Mouse (Mus musculus) MEL (cell line): ENCODE measurements around the gene Duox1. TPM values are rescaled to one million over a fixed set of nuclear protein-coding genes. Genes with fewer than 3 reads are reported as not detected.

Experiments used
- DNase-seq: peaks from one replicate; pipeline ENCODE4 v3.0.0; 2011; ENCODE audit warnings: low read depth, low spot score
- H3K27ac ChIP-seq: 2 replicates; pipeline ENCODE4 v1.5.1; 2012; ENCODE audit warnings: low read depth, mild to moderate bottlenecking, control low read depth, low read length, moderate library complexity; ENCODE audit not compliant: control insufficient read depth
- H3K27me3 ChIP-seq, 2 experiments: fragments of 150-350 bp in 1 of 2; sonication (generic) in 1 of 2; 2 replicates each; pipeline ENCODE4 v1.6.1; 2012; ENCODE audit warnings: low read length in 2 of 2, mild to moderate bottlenecking in 2 of 2, improper control_type of control experiment in 1 of 2, moderate library complexity in 1 of 2; ENCODE audit not compliant: insufficient read depth in 2 of 2, control insufficient read depth in 1 of 2
- H3K36me3 ChIP-seq, 2 experiments: 2 replicates each; pipeline ENCODE4 v1.6.1; 2012 to 2014; ENCODE audit warnings: low read length in 2 of 2, improper control_type of control experiment in 1 of 2, inconsistent platforms in 1 of 2, mild to moderate bottlenecking in 1 of 2; ENCODE audit not compliant: insufficient read depth in 2 of 2, control insufficient read depth in 1 of 2
- H3K4me1 ChIP-seq, 2 experiments: fragments of 150-350 bp in 1 of 2; sonication (generic) in 1 of 2; 2 replicates each; pipeline ENCODE4 v1.6.1; 2012; ENCODE audit warnings: low read length in 2 of 2, improper control_type of control experiment in 1 of 2, mild to moderate bottlenecking in 1 of 2; ENCODE audit not compliant: insufficient read depth in 2 of 2, control insufficient read depth in 1 of 2
- H3K4me3 ChIP-seq, 2 experiments: fragments of 150-350 bp in 1 of 2; sonication (generic) in 1 of 2; 2 replicates each; pipeline ENCODE4 v1.5.1; 2012; ENCODE audit warnings: low read depth in 2 of 2, low read length in 2 of 2, mild to moderate bottlenecking in 2 of 2, moderate library complexity in 2 of 2, control low read depth in 1 of 2, improper control_type of control experiment in 1 of 2; ENCODE audit not compliant: control insufficient read depth in 1 of 2, insufficient read depth in 1 of 2
- H3K79me2 ChIP-seq: 2 replicates; pipeline ENCODE4 v1.6.1; 2012; ENCODE audit warnings: mild to moderate bottlenecking, low read length, moderate library complexity; ENCODE audit not compliant: control insufficient read depth, poor library complexity, insufficient read depth
- H3K9ac ChIP-seq: 2 replicates; pipeline ENCODE4 v1.6.1; 2012; ENCODE audit warnings: low read depth, mild to moderate bottlenecking, control low read depth, low read length, moderate library complexity; ENCODE audit not compliant: control insufficient read depth, poor library complexity, severe bottlenecking
- H3K9me3 ChIP-seq: fragments of 150-350 bp; sonication (generic); replicated peaks from 2 replicates; pipeline ENCODE4 v1.6.1; 2012; ENCODE audit warnings: mild to moderate bottlenecking, low read length, improper control_type of control experiment, moderate library complexity; ENCODE audit not compliant: insufficient read depth
- BHLHE40 ChIP-seq: IDR thresholded peaks from 2 replicates; pipeline ENCODE4 v1.6.1; 2012; ENCODE audit warnings: low read depth, mild to moderate bottlenecking, inconsistent platforms, low read length, improper control_type of control experiment, borderline replicate concordance
- CHD2 ChIP-seq: IDR thresholded peaks from 2 replicates; pipeline ENCODE4 v1.6.1; 2011; ENCODE audit warnings: low read length, improper control_type of control experiment
- CTCF ChIP-seq, 3 experiments: IDR thresholded peaks in 2 of 3; conservative IDR thresholded peaks in 1 of 3; 2 replicates each; pipeline ENCODE4 v1.5.1; 2011 to 2012; ENCODE audit warnings: low read length in 3 of 3, low read depth in 2 of 3, mild to moderate bottlenecking in 2 of 3, improper control_type of control experiment in 1 of 3, inconsistent platforms in 1 of 3, mixed read lengths in 1 of 3, moderate library complexity in 1 of 3; ENCODE audit not compliant: control insufficient read depth in 1 of 3, insufficient read depth in 1 of 3, poor library complexity in 1 of 3, severe bottlenecking in 1 of 3
- E2F4 ChIP-seq: IDR thresholded peaks from 2 replicates; pipeline ENCODE4 v1.6.1; 2011; ENCODE audit warnings: low read depth, low read length, improper control_type of control experiment, borderline replicate concordance
- ELF1 ChIP-seq: IDR thresholded peaks from 2 replicates; pipeline ENCODE4 v1.6.1; 2014; ENCODE audit warnings: low read depth, mild to moderate bottlenecking, inconsistent platforms, low read length, improper control_type of control experiment, moderate library complexity
- JUND ChIP-seq: IDR thresholded peaks from 2 replicates; pipeline ENCODE4 v1.6.1; 2011; ENCODE audit warnings: low read depth, mild to moderate bottlenecking, improper control_type of control experiment, low read length
- MAFK ChIP-seq: IDR thresholded peaks from 2 replicates; pipeline ENCODE4 v1.6.1; 2011; ENCODE audit warnings: low read depth, mild to moderate bottlenecking, low read length, improper control_type of control experiment, borderline replicate concordance
- MAX ChIP-seq: IDR thresholded peaks from 2 replicates; pipeline ENCODE4 v1.6.1; 2011; ENCODE audit warnings: low read length, improper control_type of control experiment
- MAZ ChIP-seq: IDR thresholded peaks from 2 replicates; pipeline ENCODE4 v1.6.1; 2012; ENCODE audit warnings: low read depth, mild to moderate bottlenecking, inconsistent platforms, low read length, improper control_type of control experiment
- MXI1 ChIP-seq: IDR thresholded peaks from 2 replicates; pipeline ENCODE4 v1.6.1; 2011; ENCODE audit warnings: mild to moderate bottlenecking, low read depth, low read length, improper control_type of control experiment
- MYC ChIP-seq: IDR thresholded peaks from 2 replicates; pipeline ENCODE4 v1.6.1; 2011; ENCODE audit warnings: low read depth, mild to moderate bottlenecking, low read length, improper control_type of control experiment, moderate library complexity
- POLR2A ChIP-seq, 2 experiments: IDR thresholded peaks; 2 replicates each; pipeline ENCODE4 v1.6.1; 2011 to 2012; ENCODE audit warnings: low read length in 2 of 2, mild to moderate bottlenecking in 2 of 2, control low read depth in 1 of 2, improper control_type of control experiment in 1 of 2, low read depth in 1 of 2, moderate library complexity in 1 of 2; ENCODE audit not compliant: control insufficient read depth in 1 of 2, insufficient read depth in 1 of 2, poor library complexity in 1 of 2
- POLR2AphosphoS5 ChIP-seq: IDR thresholded peaks from 2 replicates; pipeline ENCODE4 v1.6.1; 2012; ENCODE audit warnings: low read depth, borderline replicate concordance, mild to moderate bottlenecking, inconsistent platforms, low read length, moderate library complexity, mixed read lengths
- RAD21 ChIP-seq: IDR thresholded peaks from 2 replicates; pipeline ENCODE4 v1.6.1; 2011; ENCODE audit warnings: mild to moderate bottlenecking, low read depth, low read length, improper control_type of control experiment
- SIN3A ChIP-seq: IDR thresholded peaks from 2 replicates; pipeline ENCODE4 v1.6.1; 2012; ENCODE audit warnings: low read length, improper control_type of control experiment, inconsistent platforms
- SMC3 ChIP-seq: IDR thresholded peaks from 2 replicates; pipeline ENCODE4 v1.6.1; 2011; ENCODE audit warnings: low read depth, low read length, improper control_type of control experiment
- TBP ChIP-seq: IDR thresholded peaks from 2 replicates; pipeline ENCODE4 v1.8.0; 2011; ENCODE audit warnings: low read depth, low read length, improper control_type of control experiment
- UBTF ChIP-seq: IDR thresholded peaks from 2 replicates; pipeline ENCODE4 v1.6.1; 2012; ENCODE audit warnings: low read depth, mild to moderate bottlenecking, inconsistent platforms, low read length, improper control_type of control experiment, moderate library complexity, borderline replicate concordance; ENCODE audit not compliant: insufficient read depth
- USF1 ChIP-seq: IDR thresholded peaks from 2 replicates; pipeline ENCODE4 v1.6.1; 2014; ENCODE audit warnings: low read depth, mild to moderate bottlenecking, inconsistent platforms, low read length, improper control_type of control experiment, moderate library complexity
- USF2 ChIP-seq, 2 experiments: IDR thresholded peaks; 2 replicates each; pipeline ENCODE4 v1.6.1; 2011 to 2012; ENCODE audit warnings: improper control_type of control experiment in 2 of 2, low read length in 2 of 2, borderline replicate concordance in 1 of 2, inconsistent platforms in 1 of 2, low read depth in 1 of 2, mild to moderate bottlenecking in 1 of 2; ENCODE audit not compliant: insufficient read depth in 1 of 2
- ZC3H11A ChIP-seq: IDR thresholded peaks from 2 replicates; pipeline ENCODE4 v1.6.1; 2012; ENCODE audit warnings: low read depth, mild to moderate bottlenecking, inconsistent platforms, low read length, improper control_type of control experiment
- ZKSCAN1 ChIP-seq: IDR thresholded peaks from 2 replicates; pipeline ENCODE4 v1.6.1; 2012; ENCODE audit warnings: low read depth, mild to moderate bottlenecking, inconsistent platforms, low read length, improper control_type of control experiment, moderate library complexity
- ZNF384 ChIP-seq: IDR thresholded peaks from 2 replicates; pipeline ENCODE4 v1.6.1; 2012; ENCODE audit warnings: low read depth, mild to moderate bottlenecking, inconsistent platforms, low read length, improper control_type of control experiment
- polyA plus RNA-seq, 2 experiments: library from polyadenylated mRNA; stranded (reverse) in 1 of 2; unstranded in 1 of 2; fragments of >175 nt in 1 of 2; fragments of >200 nt in 1 of 2; gene quantifications; 2 replicates each; pipeline versions ENCODE4 v1.2.1 to v1.2.4; 2012; ENCODE audit warnings: low replicate concordance in 2 of 2, low read depth in 1 of 2; ENCODE audit not compliant: insufficient read length in 2 of 2, insufficient read depth in 1 of 2, missing spikeins in 1 of 2
- total RNA-seq: library from RNA; depleted of rRNA; stranded (reverse); fragments of 300-350 nt; gene quantifications from 2 replicates; pipeline ENCODE4 v1.2.3, GENCODE M21; 2012

Duox1 gene
- total and polyA plus RNA-seq, 3 experiments, result 0.01 TPM; not detected in 2

GRCm38 (mm10) chr2:122352992-122353391, 37.5 kb downstream of the Duox1 start:
- no peak for DNase-seq
- H3K9ac ChIP-seq, result no peak overlapping the region
- no peaks in the 10 kb centered on the region for H3K9me3 ChIP-seq
- no peaks in the 10 kb centered on the region for H3K27me3 ChIP-seq
- no peak overlapping the region for H3K27ac ChIP-seq
- peaks cover 3 to 4% of the 10 kb centered on the region in 2 experiments for H3K4me1 ChIP-seq
- H3K4me3 ChIP-seq, result no peak overlapping the region
- TF ChIP-seq USF1 (no peak), ELF1 (no peak), CTCF (IDR thresholded peaks at IDR 0.05 in 2 of 3, conservative IDR thresholded peaks at IDR 0.05 in 1 of 3; ENCODE audit: control insufficient read depth in 1 of 3, insufficient read depth in 1 of 3, low read depth in 2 of 3, low read length in 3 of 3, poor library complexity in 1 of 3, severe bottlenecking in 1 of 3) (no peak), SIN3A (no peak), USF2 (IDR thresholded peaks at IDR 0.05; ENCODE audit: borderline replicate concordance in 1 of 2, insufficient read depth in 1 of 2, low read depth in 1 of 2, low read length in 2 of 2) (no peak), POLR2AphosphoS5 (no peak), MAFK (no peak), UBTF (no peak)
- TF ChIP-seq, all 39 proteins: peak for 0
- H3K36me3 ChIP-seq, result peaks cover 0 to 5% of the 10 kb centered on the region in 2 experiments; a peak in 2 of 4 replicates
- H3K79me2 ChIP-seq, result peaks cover 1% of the 10 kb centered on the region; the same call in 1 of the 2 replicates

- H3K9me3 ChIP-seq, result no peaks in the 10 kb centered on the region
- no peak for TF ChIP-seq JUND
- no peak for TF ChIP-seq USF1
- TF ChIP-seq MAX, result no peak
- TF ChIP-seq MYC, result no peak
- TF ChIP-seq TBP, result no peak
- TF ChIP-seq E2F4, result no peak
- TF ChIP-seq POLR2A (IDR thresholded peaks at IDR 0.05; ENCODE audit: control insufficient read depth in 1 of 2, insufficient read depth in 1 of 2, low read depth in 1 of 2, low read length in 2 of 2, poor library complexity in 1 of 2), result no peak
- TF ChIP-seq MXI1, result no peak
- TF ChIP-seq SMC3, result no peak
- TF ChIP-seq CHD2, result no peak
- no peak for TF ChIP-seq ZC3H11A
- TF ChIP-seq ZNF384, result no peak
- no peak for TF ChIP-seq ZKSCAN1
- TF ChIP-seq BHLHE40, result no peak
- no peak for TF ChIP-seq MAZ
- no peak for TF ChIP-seq ELF1
- no peak for TF ChIP-seq RAD21
- no peaks in the 10 kb centered on the region; the same call in 1 of the 2 replicates for H3K79me2 ChIP-seq
- H3K36me3 ChIP-seq, result peaks cover 0 to 3% of the 10 kb centered on the region in 2 experiments; a peak in 1 of 4 replicates
- H3K27ac ChIP-seq, result no peak overlapping the region
- peaks cover 3 to 4% of the 10 kb centered on the region in 2 experiments for H3K4me1 ChIP-seq
- DNase-seq, result no peak
- H3K27me3 ChIP-seq, result no peaks in the 10 kb centered on the region
- H3K4me3 ChIP-seq, result no peak overlapping the region
- no peak overlapping the region for H3K9ac ChIP-seq
Observed at GRCm38 (mm10) chr2:122353765-122354164, 38.3 kb downstream of the Duox1 start.
